Mouse (Mus musculus) bone marrow macrophage, adult 2 months (primary cell): Measurements from ENCODE around the gene Scd1.

Experiments used
- CTCF ChIP-seq: IDR thresholded peaks from 2 replicates; pipeline ENCODE4 v1.5.1; 2012; ENCODE audit warnings: low read depth, mild to moderate bottlenecking, low read length, moderate library complexity
- POLR2A ChIP-seq: IDR thresholded peaks from 2 replicates; pipeline ENCODE4 v1.6.1; 2012; ENCODE audit warnings: mild to moderate bottlenecking, low read depth, low read length, borderline replicate concordance

- TF ChIP-seq POLR2A: no peak
- TF ChIP-seq CTCF: no peak
Observed at GRCm38 (mm10) chr19:44403546-44403945, 4.1 kb downstream of the Scd1 start.
